Mouse (Mus musculus): ENCODE measurements around the gene Il1rapl2. TPM values are rescaled to one million over a fixed set of nuclear protein-coding genes. Genes with fewer than 3 reads are reported as not detected.

The Il1rapl2 gene
- polyA plus RNA-seq, 1 experiment from 2014 or later, result 4.2 TPM

DNA sequence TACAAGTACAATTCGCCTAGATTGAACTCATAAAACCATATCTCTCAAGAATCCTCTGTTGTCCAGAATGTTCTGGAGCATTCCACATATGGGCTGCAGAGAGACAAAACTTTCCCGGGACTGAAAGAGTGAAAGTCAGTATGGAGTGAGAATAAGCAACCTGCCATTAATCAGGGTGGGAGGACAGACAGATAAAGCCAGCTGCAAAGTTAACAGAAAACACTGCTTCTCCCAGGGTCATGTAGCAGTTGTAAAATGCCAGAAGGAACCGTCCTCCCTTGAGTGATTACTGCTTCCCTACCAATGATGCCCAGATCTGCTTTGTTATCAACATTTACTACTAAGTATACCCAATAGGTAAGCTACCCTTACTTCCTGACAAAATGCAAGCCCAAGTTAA is 1230.5 kb downstream of the Il1rapl2 start:
- no peaks in the 10 kb centered on the region for H3K36me3 ChIP-seq (ENCODE audit: control insufficient read depth, insufficient read depth, low read length)
- DNase-seq (no peak), ATAC-seq (ENCODE audit: low FRiP score, low TSS enrichment) (no peak)
- H3K27ac ChIP-seq (replicated peaks; ENCODE audit: low read depth, low read length), result no peak overlapping the region
- H3K4me1 ChIP-seq (ENCODE audit: control insufficient read depth, insufficient read depth, low read length), result no peaks in the 10 kb centered on the region
- 77% methylated on average over 3 of the region's 3 CpGs for WGBS
- H3K4me3 ChIP-seq (replicated peaks; ENCODE audit: low read depth, low read length), result no peak overlapping the region
- H3K9ac ChIP-seq (replicated peaks; ENCODE audit: low read length), result no peak overlapping the region
- no peaks in the 10 kb centered on the region for H3K9me3 ChIP-seq (ENCODE audit: control insufficient read depth, low read length)
- H3K4me2 ChIP-seq (ENCODE audit: low read length), result no peak overlapping the region
- no peaks in the 10 kb centered on the region for H3K27me3 ChIP-seq (ENCODE audit: control insufficient read depth, insufficient read depth, low read length)

DNA sequence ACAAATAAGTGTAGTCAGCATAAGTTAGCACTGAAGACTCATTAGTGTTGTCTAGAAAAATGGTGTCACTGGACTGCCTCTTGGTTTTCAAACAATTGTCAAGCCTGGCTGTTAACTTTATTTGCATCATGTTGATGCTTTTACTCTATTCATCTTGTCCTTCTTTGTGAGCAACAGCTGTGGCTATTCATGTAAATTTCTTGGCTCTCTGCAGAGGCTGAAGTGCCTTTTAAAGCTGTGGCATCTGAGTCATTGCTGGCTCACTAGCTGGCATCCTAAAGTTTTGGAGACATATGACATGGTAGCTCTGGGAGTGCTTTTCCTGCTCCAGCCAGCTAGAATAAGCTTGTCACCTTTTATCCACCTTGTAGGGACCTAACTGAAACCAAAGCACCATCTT is 1261.5 kb downstream of the Il1rapl2 start:
- Histone ChIP-seq H3K27me3 (ENCODE audit: control insufficient read depth, insufficient read depth, low read length) (no peaks in the 10 kb centered on the region), H3K4me1 (ENCODE audit: control insufficient read depth, insufficient read depth, low read length) (no peaks in the 10 kb centered on the region), H3K9me3 (ENCODE audit: control insufficient read depth, low read length) (no peaks in the 10 kb centered on the region), H3K9ac (replicated peaks; ENCODE audit: low read length) (no peak overlapping the region), H3K4me3 (replicated peaks; ENCODE audit: low read depth, low read length) (no peak overlapping the region), H3K4me2 (ENCODE audit: low read length) (no peak overlapping the region), H3K27ac (replicated peaks; ENCODE audit: low read depth, low read length) (no peak overlapping the region), H3K36me3 (ENCODE audit: control insufficient read depth, insufficient read depth, low read length) (no peaks in the 10 kb centered on the region)
- ATAC-seq (ENCODE audit: low FRiP score, low TSS enrichment) (no peak), DNase-seq (no peak)

DNA sequence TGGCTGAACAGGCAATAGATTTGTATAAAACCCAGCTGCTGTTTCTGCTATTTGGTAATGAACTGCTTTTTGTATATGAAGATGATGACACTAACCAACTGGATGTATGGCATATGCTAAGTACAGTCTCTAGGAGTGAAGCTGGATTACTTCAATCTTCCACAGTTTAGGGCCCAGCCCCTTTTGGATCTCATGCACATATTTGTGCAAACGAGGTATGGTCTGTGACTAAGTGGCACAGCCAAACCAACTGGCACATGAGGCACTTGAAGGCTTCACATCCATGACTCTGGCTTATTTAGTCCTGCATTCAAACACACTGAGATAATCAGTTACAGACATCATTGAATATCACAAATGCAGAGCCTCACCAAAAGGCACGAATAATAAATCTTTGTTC is 1263.5 kb downstream of the Il1rapl2 start:
- H3K4me1 ChIP-seq (ENCODE audit: control insufficient read depth, insufficient read depth, low read length), result no peaks in the 10 kb centered on the region
- H3K27me3 ChIP-seq (ENCODE audit: control insufficient read depth, insufficient read depth, low read length), result no peaks in the 10 kb centered on the region
- H3K4me2 ChIP-seq (ENCODE audit: low read length), result no peak overlapping the region
- DNase-seq (no peak), ATAC-seq (ENCODE audit: low FRiP score, low TSS enrichment) (no peak)
- WGBS, result 68% methylated on average over 2 of the region's 2 CpGs
- H3K9me3 ChIP-seq (ENCODE audit: control insufficient read depth, low read length), result no peaks in the 10 kb centered on the region
- no peak overlapping the region for H3K4me3 ChIP-seq (replicated peaks; ENCODE audit: low read depth, low read length)
- H3K9ac ChIP-seq (replicated peaks; ENCODE audit: low read length), result no peak overlapping the region
- H3K36me3 ChIP-seq (ENCODE audit: control insufficient read depth, insufficient read depth, low read length), result no peaks in the 10 kb centered on the region
- H3K27ac ChIP-seq (replicated peaks; ENCODE audit: low read depth, low read length), result no peak overlapping the region

DNA sequence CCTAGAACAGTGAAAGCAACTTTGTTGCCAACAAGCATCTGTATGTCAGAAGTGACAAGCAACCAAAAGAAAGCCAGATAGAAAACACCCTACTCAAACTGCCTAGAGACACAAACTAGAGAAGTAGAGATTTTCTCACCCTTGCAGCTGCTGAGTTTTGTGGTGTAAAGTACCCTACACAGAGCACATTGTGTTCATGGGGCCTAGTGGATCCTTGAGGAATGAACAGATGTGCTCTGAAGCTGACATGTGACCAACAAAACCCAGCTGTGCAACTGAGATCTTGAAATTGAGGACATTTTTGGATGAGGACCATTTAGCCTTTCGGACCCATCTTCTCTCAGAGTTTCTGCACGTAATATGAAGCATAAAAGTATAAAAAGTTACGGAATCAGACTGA is 1268.0 kb downstream of the Il1rapl2 start:
- H3K4me2 ChIP-seq (ENCODE audit: low read length), result no peak overlapping the region
- no peak overlapping the region for H3K4me3 ChIP-seq (replicated peaks; ENCODE audit: low read depth, low read length)
- ATAC-seq (ENCODE audit: low FRiP score, low TSS enrichment), result no peak
- no peaks in the 10 kb centered on the region for H3K36me3 ChIP-seq (ENCODE audit: control insufficient read depth, insufficient read depth, low read length)
- DNase-seq, result no peak
- H3K9me3 ChIP-seq (ENCODE audit: control insufficient read depth, low read length), result no peaks in the 10 kb centered on the region
- H3K27ac ChIP-seq (replicated peaks; ENCODE audit: low read depth, low read length), result no peak overlapping the region
- 91% methylated on average over 3 of the region's 3 CpGs for WGBS
- no peaks in the 10 kb centered on the region for H3K27me3 ChIP-seq (ENCODE audit: control insufficient read depth, insufficient read depth, low read length)
- no peaks in the 10 kb centered on the region for H3K4me1 ChIP-seq (ENCODE audit: control insufficient read depth, insufficient read depth, low read length)
- no peak overlapping the region for H3K9ac ChIP-seq (replicated peaks; ENCODE audit: low read length)
